25 mouse cellular contexts compared by ENCODE assay signal in the genomic region with DNA sequence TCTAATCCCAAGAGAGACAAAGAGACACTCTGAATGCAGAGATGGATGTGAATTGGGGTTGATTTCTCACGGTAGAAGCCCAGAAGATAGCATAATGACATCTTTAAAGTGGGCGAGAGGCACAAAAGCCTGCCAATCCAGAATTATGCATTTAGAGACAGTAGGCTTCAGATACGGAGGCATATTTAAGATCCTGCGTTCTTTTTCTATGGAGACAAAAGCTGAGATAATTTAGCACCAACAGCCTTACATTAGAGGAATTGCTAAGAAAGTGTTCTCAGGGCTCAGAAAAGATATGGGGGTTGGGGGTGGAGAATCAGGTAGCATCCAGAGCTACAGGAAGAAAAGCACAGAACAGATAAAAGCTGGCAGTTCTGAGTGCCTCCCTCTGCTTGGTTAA.
DNase-seq lines count a peak whose midpoint lies in the region; ATAC-seq and TF ChIP-seq lines count a peak whose summit lies in the region.
"Had no signal": no experiment of that assay in that cellular context is flagged by ENCODE, and none has a peak within 500 bp of the region (broad histone marks: within the 10 kb centered on the region; RNA-seq: fewer than 3 reads in every experiment).

No protein-coding gene starts in this region.

- no peaks in the 10 kb centered on the region for H3K36me3 ChIP-seq in forebrain, embryonic 15.5 days
- H3K36me3 ChIP-seq in forebrain, embryonic 11.5 days (ENCODE audit: control insufficient read depth, insufficient read depth, low read length) = no peaks in the 10 kb centered on the region
- H3K36me3 ChIP-seq: embryonic facial prominence, embryonic 13.5 days; G1E; heart, embryonic 13.5 days; limb, embryonic 12.5 days; lung, embryonic 15.5 days; midbrain, embryonic 12.5 days; neural tube, embryonic 13.5 days had no signal

- H3K27ac ChIP-seq in forebrain, embryonic 15.5 days (replicated peaks) = peak overlapping the region; percentile 37
- H3K27ac ChIP-seq in forebrain, embryonic 11.5 days (ENCODE audit: low read depth, low read length) = no peak overlapping the region
- H3K27ac ChIP-seq in layer of hippocampus, adult 2 months = peak overlapping the region; percentile 62; the same call in 1 of the 2 replicates
- H3K27ac ChIP-seq in cerebellum, adult 2 months (ENCODE audit: insufficient read depth, low read length) = no peak overlapping the region
- H3K27ac ChIP-seq: embryonic facial prominence, embryonic 13.5 days; heart, adult 2 months; heart, embryonic 13.5 days; hindbrain, embryonic 14.5 days; limb, embryonic 12.5 days; lung, embryonic 15.5 days; midbrain, embryonic 12.5 days; neural tube, embryonic 13.5 days had no signal

- no peak for TF ChIP-seq POLR2A in cerebellum, adult 2 months (IDR thresholded peaks at IDR 0.05; ENCODE audit: borderline replicate concordance, insufficient read depth, low read length)

- H3K4me2 ChIP-seq in forebrain, embryonic 15.5 days (replicated peaks) = no peak overlapping the region
- no peak overlapping the region for H3K4me2 ChIP-seq in forebrain, embryonic 11.5 days (ENCODE audit: low read depth, low read length, severe bottlenecking)
- H3K4me2 ChIP-seq: embryonic facial prominence, embryonic 13.5 days; heart, embryonic 13.5 days; hindbrain, embryonic 14.5 days; limb, embryonic 12.5 days; lung, embryonic 15.5 days; midbrain, embryonic 12.5 days; neural tube, embryonic 13.5 days had no signal

- no peak for ATAC-seq in forebrain, embryonic 15.5 days (replicated peaks)
- no peak for ATAC-seq in forebrain, embryonic 11.5 days (replicated peaks; ENCODE audit: low FRiP score)
- ATAC-seq: intestine, postnatal 0 days had no signal

- H3K9ac ChIP-seq in forebrain, embryonic 15.5 days (replicated peaks) = no peak overlapping the region
- H3K9ac ChIP-seq in forebrain, embryonic 11.5 days (ENCODE audit: low read length) = no peak overlapping the region
- H3K9ac ChIP-seq: embryonic facial prominence, embryonic 13.5 days; heart, embryonic 13.5 days; hindbrain, embryonic 14.5 days; limb, embryonic 12.5 days; lung, embryonic 15.5 days; midbrain, embryonic 12.5 days; neural tube, embryonic 13.5 days had no signal

- 34% methylated on average over 4 of the region's 4 CpGs for WGBS in forebrain, embryonic 15.5 days
- 62% methylated on average over 4 of the region's 4 CpGs for WGBS in forebrain, embryonic 11.5 days
- 78% methylated on average over 4 of the region's 4 CpGs for WGBS in cerebellum, adult 2 months

- H3K4me3 ChIP-seq in forebrain, embryonic 15.5 days = no peak overlapping the region
- no peak overlapping the region for H3K4me3 ChIP-seq in forebrain, embryonic 11.5 days (ENCODE audit: low read depth, low read length)
- no peak overlapping the region for H3K4me3 ChIP-seq in layer of hippocampus, adult 2 months
- no peak overlapping the region for H3K4me3 ChIP-seq in cerebellum, adult 2 months (replicated peaks; ENCODE audit: insufficient read depth, low read depth, low read length)
- H3K4me3 ChIP-seq: embryonic facial prominence, embryonic 13.5 days; heart, adult 2 months; heart, embryonic 13.5 days; limb, embryonic 12.5 days; lung, embryonic 15.5 days; midbrain, embryonic 12.5 days; neural tube, embryonic 13.5 days had no signal

- no peak for DNase-seq in forebrain, embryonic 11.5 days (ENCODE audit: low spot score)
- DNase-seq in layer of hippocampus, adult 2 months (ENCODE audit: low spot score in 2 of 2) = peak in 1 of 2 experiments; percentile 65
- no peak for DNase-seq in layer of hippocampus, postnatal 10 days (ENCODE audit: low spot score in 2 of 2)
- DNase-seq in left cerebral cortex, adult 9 months (ENCODE audit: low spot score in 2 of 2) = peak; percentile 32 to 36
- DNase-seq in left cerebral cortex, postnatal 36 days (ENCODE audit: low spot score in 2 of 2) = no peak
- DNase-seq in left cerebral cortex, postnatal 14 days (ENCODE audit: low spot score in 2 of 2) = peak; percentile 28 to 52
- DNase-seq in cerebellum, adult 2 months = no peak
- DNase-seq: adrenal gland, adult 8-10 months; cerebellum, adult 11 months; cerebellum, adult 9-11 months; heart, adult 2 months; heart, postnatal 10 days; kidney, adult 9 months; kidney, postnatal 10 days; lung, postnatal 36 days had no signal

- TF ChIP-seq CTCF in layer of hippocampus, adult 2 months (conservative IDR thresholded peaks at IDR 0.05) = no peak
- no peak for TF ChIP-seq CTCF in cerebellum, adult 2 months (IDR thresholded peaks at IDR 0.05; ENCODE audit: borderline replicate concordance, insufficient read depth, low read depth, low read length)

- no peaks in the 10 kb centered on the region for H3K27me3 ChIP-seq in forebrain, embryonic 15.5 days
- no peaks in the 10 kb centered on the region for H3K27me3 ChIP-seq in forebrain, embryonic 11.5 days (ENCODE audit: control insufficient read depth, insufficient read depth, low read length)
- no peaks in the 10 kb centered on the region for H3K27me3 ChIP-seq in cerebellum, adult 2 months (ENCODE audit: control insufficient read depth, insufficient read depth, low read length)
- H3K27me3 ChIP-seq: embryonic facial prominence, embryonic 13.5 days; limb, embryonic 12.5 days; lung, embryonic 15.5 days; neural tube, embryonic 13.5 days had no signal

- intact Hi-C loops in left cerebral cortex, postnatal 36 days (cut with DNase I) = no loop called here
- intact Hi-C loops in left cerebral cortex, postnatal 14 days (cut with DNase I) = loop anchor here (5.0 kb wide), 1 partner anchor 112 kb away; no protein-coding TSS in a partner anchor

- no peaks in the 10 kb centered on the region for H3K9me3 ChIP-seq in forebrain, embryonic 15.5 days
- H3K9me3 ChIP-seq in forebrain, embryonic 11.5 days (ENCODE audit: control insufficient read depth, low read length) = no peaks in the 10 kb centered on the region
- H3K9me3 ChIP-seq: embryonic facial prominence, embryonic 13.5 days; heart, embryonic 13.5 days; limb, embryonic 12.5 days; lung, embryonic 15.5 days; midbrain, embryonic 12.5 days; neural tube, embryonic 13.5 days had no signal

- no peaks in the 10 kb centered on the region for H3K4me1 ChIP-seq in forebrain, embryonic 15.5 days
- H3K4me1 ChIP-seq in forebrain, embryonic 11.5 days (replicated peaks; ENCODE audit: control insufficient read depth, insufficient read depth, low read length) = no peaks in the 10 kb centered on the region
- no peaks in the 10 kb centered on the region for H3K4me1 ChIP-seq in cerebellum, adult 2 months (ENCODE audit: control insufficient read depth, insufficient read depth, low read length)
- H3K4me1 ChIP-seq: embryonic facial prominence, embryonic 13.5 days; heart, embryonic 13.5 days; limb, embryonic 12.5 days; lung, embryonic 15.5 days; midbrain, embryonic 12.5 days had no signal

Comparison
In these comparisons a context has a peak if more than half of its experiments do, and no peak if none do; other contexts are left out.
1. H3K27ac ChIP-seq: peak in forebrain, embryonic 15.5 days (single experiment) and layer of hippocampus, adult 2 months (single experiment); none in forebrain, embryonic 11.5 days (single experiment) and cerebellum, adult 2 months (single experiment).
2. DNase-seq: peak in left cerebral cortex, adult 9 months (2 of 2) and left cerebral cortex, postnatal 14 days (2 of 2); none in forebrain, embryonic 11.5 days (single experiment), layer of hippocampus, postnatal 10 days (0 of 2), left cerebral cortex, postnatal 36 days (0 of 2) and cerebellum, adult 2 months (0 of 2).